ENCODE assay signal across 25 mouse cellular contexts in the genomic region with DNA sequence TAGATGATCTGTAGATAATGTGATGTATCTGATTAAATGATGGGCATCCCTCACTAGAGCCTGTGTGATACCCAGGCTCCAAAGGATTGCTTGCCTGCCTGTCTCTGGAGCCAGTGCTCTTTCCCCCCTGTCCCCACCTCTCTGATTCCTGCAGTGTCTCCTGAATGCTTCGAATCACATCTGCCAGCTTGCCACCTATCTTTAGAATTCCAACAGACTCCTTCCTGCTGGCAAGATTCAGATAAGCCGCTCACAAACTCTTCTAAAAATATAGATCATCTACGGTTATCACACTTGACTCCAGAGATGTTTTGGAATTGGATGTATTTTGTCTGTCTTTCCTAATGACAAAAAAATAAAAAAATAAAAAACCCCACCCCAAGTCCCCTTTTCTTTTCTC. TPM values are rescaled to one million over a fixed set of nuclear protein-coding genes. Genes with fewer than 3 reads are reported as not detected.
DNase-seq lines count a peak whose midpoint lies in the region.
"Had no signal": no experiment of that assay in that cellular context is flagged by ENCODE, and none has a peak within 500 bp of the region (broad histone marks: within the 10 kb centered on the region; RNA-seq: fewer than 3 reads in every experiment).

No protein-coding gene starts in this region.

- DNase-seq in left cerebral cortex, adult 11 months (ENCODE audit: low spot score): peak; percentile 13
- no peak for DNase-seq in left cerebral cortex, postnatal 4 days
- peak; percentile 29 to 37 for DNase-seq in right cerebral cortex, postnatal 10 days (ENCODE audit: low spot score in 2 of 2)
- no peak for DNase-seq in right cerebral cortex, postnatal 4 days
- peak; percentile 8 to 19 for DNase-seq in right cerebral cortex, postnatal 36 days (ENCODE audit: low spot score in 2 of 2)
- DNase-seq in heart, embryonic 10.5 days (ENCODE audit: low spot score): no peak
- DNase-seq: adrenal gland, adult 2 months; adrenal gland, postnatal 14 days; cerebellum, adult 11-12 months; cerebellum, adult 8-10 months; cerebellum, postnatal 36 days; embryo, embryonic 11 days; gastrocnemius, adult 2 months; gastrocnemius, postnatal 14 days; heart, adult 11 months; heart, postnatal 10 days; heart, postnatal 36 days had no signal

- no peaks in the 10 kb centered on the region for H3K27me3 ChIP-seq in heart, embryonic 10.5 days (ENCODE audit: insufficient read depth, poor library complexity, severe bottlenecking)
- H3K27me3 ChIP-seq: embryonic facial prominence, embryonic 13.5 days; forebrain, embryonic 13.5 days; heart, embryonic 12.5 days; heart, embryonic 15.5 days; hindbrain, embryonic 13.5 days had no signal

- 21% methylated on average over 3 of the region's 3 CpGs for WGBS in heart, embryonic 10.5 days

- no peak overlapping the region for H3K27ac ChIP-seq in heart, embryonic 10.5 days
- H3K27ac ChIP-seq: embryonic facial prominence, embryonic 10.5 days; embryonic facial prominence, embryonic 13.5 days; forebrain, embryonic 10.5 days; forebrain, embryonic 13.5 days; gastrocnemius, adult 2 months; heart, embryonic 15.5 days; hindbrain, embryonic 10.5 days; hindbrain, embryonic 13.5 days had no signal

- no peaks in the 10 kb centered on the region for H3K36me3 ChIP-seq in heart, embryonic 10.5 days
- H3K36me3 ChIP-seq: embryonic facial prominence, embryonic 10.5 days; embryonic facial prominence, embryonic 13.5 days; forebrain, embryonic 10.5 days; heart, embryonic 12.5 days; heart, embryonic 15.5 days; hindbrain, embryonic 10.5 days; hindbrain, embryonic 13.5 days had no signal

- H3K4me1 ChIP-seq in heart, embryonic 10.5 days: peaks cover 4% of the 10 kb centered on the region; the same call in 1 of the 2 replicates
- H3K4me1 ChIP-seq: embryonic facial prominence, embryonic 10.5 days; forebrain, embryonic 10.5 days; forebrain, embryonic 13.5 days; hindbrain, embryonic 10.5 days; hindbrain, embryonic 13.5 days had no signal

- no peaks in the 10 kb centered on the region for H3K9me3 ChIP-seq in heart, embryonic 10.5 days
- H3K9me3 ChIP-seq: embryonic facial prominence, embryonic 10.5 days; embryonic facial prominence, embryonic 13.5 days; forebrain, embryonic 10.5 days; forebrain, embryonic 13.5 days; heart, embryonic 12.5 days; heart, embryonic 15.5 days; hindbrain, embryonic 10.5 days; hindbrain, embryonic 13.5 days had no signal

- H3K4me3 ChIP-seq in heart, embryonic 10.5 days: no peak overlapping the region
- H3K4me3 ChIP-seq: embryonic facial prominence, embryonic 10.5 days; embryonic facial prominence, embryonic 13.5 days; forebrain, embryonic 10.5 days; forebrain, embryonic 13.5 days; gastrocnemius, adult 2 months; heart, embryonic 12.5 days; heart, embryonic 15.5 days; hindbrain, embryonic 10.5 days; hindbrain, embryonic 13.5 days had no signal

- intact Hi-C loops in left cerebral cortex, postnatal 4 days (cut with DNase I): no loop called here

RNA-seq across cellular contexts. Expression of a gene that starts 28.3 kb away (rescaled TPM):
- 100 to 1,000 TPM; 165 to 170 TPM for total RNA-seq in left cerebral cortex, postnatal 4 days (2021)
- 53.2 and 58.7 TPM in 2 replicates for polyA plus RNA-seq in heart, embryonic 10.5 days (2016; fragmentation: Nextera tagmentation; extraction: Ambion mirVana)

Comparison
In these comparisons a context has a peak if more than half of its experiments do, and no peak if none do; other contexts are left out.
1. DNase-seq: peak in left cerebral cortex, adult 11 months (single experiment), right cerebral cortex, postnatal 10 days (2 of 2) and right cerebral cortex, postnatal 36 days (2 of 2); none in left cerebral cortex, postnatal 4 days (single experiment), right cerebral cortex, postnatal 4 days (single experiment) and heart, embryonic 10.5 days (single experiment).